Mouse (Mus musculus): ENCODE measurements around the gene Clec3b. TPM values are rescaled to one million over a fixed set of nuclear protein-coding genes. Genes with fewer than 3 reads are reported as not detected.

The Clec3b gene
- polyA plus RNA-seq, 1 experiment, result 0.08 TPM

GRCm38 (mm10) chr9:123138891-123139474, 11.8 kb upstream of the Clec3b start:
- TF ChIP-seq GATA1 (IDR thresholded peaks at IDR 0.05; ENCODE audit: low read length), result no peak

GRCm38 (mm10) chr9:123139887-123140614, 10.7 kb upstream of the Clec3b start:
- TF ChIP-seq GATA1 (IDR thresholded peaks at IDR 0.05; ENCODE audit: low read length), result no peak

- TF ChIP-seq GATA1 (IDR thresholded peaks at IDR 0.05; ENCODE audit: low read length), result no peak
These were observed 2.3 kb upstream of the Clec3b start for GRCm38 (mm10) chr9:123148430-123148829.

GRCm38 (mm10) chr9:123151561-123151960, 815 bp downstream of the Clec3b start:
- no peak for TF ChIP-seq GATA1 (IDR thresholded peaks at IDR 0.05; ENCODE audit: low read length)

- no peak for TF ChIP-seq GATA1 (IDR thresholded peaks at IDR 0.05; ENCODE audit: low read length)
These were observed 1.3 kb downstream of the Clec3b start for GRCm38 (mm10) chr9:123152026-123152425.

- TF ChIP-seq GATA1 (IDR thresholded peaks at IDR 0.05; ENCODE audit: low read length), result no peak
These were observed 2.4 kb downstream of the Clec3b start for GRCm38 (mm10) chr9:123153121-123153520.

- TF ChIP-seq GATA1 (IDR thresholded peaks at IDR 0.05; ENCODE audit: low read length), result no peak
These were observed 6.2 kb downstream of the Clec3b start for GRCm38 (mm10) chr9:123156910-123157361.

GRCm38 (mm10) chr9:123157699-123158098, 7.0 kb downstream of the Clec3b start:
- TF ChIP-seq GATA1 (IDR thresholded peaks at IDR 0.05; ENCODE audit: low read length), result no peak

- TF ChIP-seq GATA1 (IDR thresholded peaks at IDR 0.05; ENCODE audit: low read length), result no peak
These were observed 7.5 kb downstream of the Clec3b start for GRCm38 (mm10) chr9:123158125-123158836.

- TF ChIP-seq GATA1 (IDR thresholded peaks at IDR 0.05; ENCODE audit: low read length), result no peak
These were observed 8.6 kb downstream of the Clec3b start for GRCm38 (mm10) chr9:123159330-123159729.

- no peak for TF ChIP-seq GATA1 (IDR thresholded peaks at IDR 0.05; ENCODE audit: low read length)
These were observed 11.0 kb downstream of the Clec3b start for GRCm38 (mm10) chr9:123161792-123162191.

GRCm38 (mm10) chr9:123162985-123163694, 12.4 kb downstream of the Clec3b start:
- TF ChIP-seq GATA1 (IDR thresholded peaks at IDR 0.05; ENCODE audit: low read length), result no peak

GRCm38 (mm10) chr9:123165781-123166443, 15.2 kb downstream of the Clec3b start:
- TF ChIP-seq GATA1 (IDR thresholded peaks at IDR 0.05; ENCODE audit: low read length), result no peak

GRCm38 (mm10) chr9:123173760-123174159, 23.0 kb downstream of the Clec3b start:
- no peak for TF ChIP-seq GATA1 (IDR thresholded peaks at IDR 0.05; ENCODE audit: low read length)

GRCm38 (mm10) chr9:123174356-123174755, 23.6 kb downstream of the Clec3b start:
- TF ChIP-seq GATA1 (IDR thresholded peaks at IDR 0.05; ENCODE audit: low read length), result no peak
